Comparison of ENCODE assay signal across 24 mouse cellular contexts in the genomic region with DNA sequence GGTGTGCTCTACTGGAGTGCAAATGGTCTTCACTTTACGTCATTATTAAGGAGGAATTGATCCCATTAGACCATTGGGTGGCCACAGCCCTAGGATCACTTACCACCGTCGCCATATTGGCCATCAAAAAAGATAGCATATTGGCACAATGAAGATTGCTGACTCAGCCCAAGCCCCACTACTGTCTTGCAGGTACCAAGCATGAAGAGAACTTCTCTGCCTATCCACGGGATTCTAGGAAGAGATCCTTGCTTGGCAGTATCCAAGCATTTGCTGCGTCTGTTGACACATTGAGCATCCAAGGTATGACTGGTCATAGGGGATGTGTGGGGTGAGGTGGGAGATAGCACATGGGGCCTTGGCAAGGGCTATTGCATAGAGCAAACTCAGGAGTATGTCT. TPM values are rescaled to one million over a fixed set of nuclear protein-coding genes. Genes with fewer than 3 reads are reported as not detected.
DNase-seq lines count a peak whose midpoint lies in the region; TF ChIP-seq lines count a peak whose summit lies in the region.
"Had no signal": no experiment of that assay in that cellular context is flagged by ENCODE, and none has a peak within 500 bp of the region (broad histone marks: within the 10 kb centered on the region; RNA-seq: fewer than 3 reads in every experiment).

No protein-coding gene starts in this region.

- no peaks in the 10 kb centered on the region for H3K36me3 ChIP-seq in CH12.LX (replicated peaks in 1 of 2; ENCODE audit: control insufficient read depth in 1 of 2, insufficient read depth in 1 of 2, low read length in 1 of 2)
- peaks cover 0 to 5% of the 10 kb centered on the region in 2 experiments; a peak in 2 of 4 replicates for H3K36me3 ChIP-seq in MEL (ENCODE audit: control insufficient read depth in 1 of 2, insufficient read depth in 2 of 2, low read length in 2 of 2)
- H3K36me3 ChIP-seq: embryonic facial prominence, embryonic 10.5 days; embryonic facial prominence, embryonic 12.5 days; forebrain, embryonic 15.5 days; G1E had no signal

- DNase-seq in heart, adult 11 months, result peak; percentile 76
- DNase-seq in heart, postnatal 10 days, result no peak
- no peak for DNase-seq in CH12.LX (ENCODE audit: extremely low read depth)
- DNase-seq in MEL (ENCODE audit: low read depth, low spot score), result no peak
- DNase-seq in lung, postnatal 10 days, result no peak
- DNase-seq: adrenal gland, adult 2 months; adrenal gland, postnatal 10 days; adrenal gland, postnatal 25 days; B cell, adult 2 months; cerebellum, adult 11-12 months; cerebellum, adult 2 months; cerebellum, adult 9-10 months; cerebellum, postnatal 10 days; cerebellum, postnatal 25 days; forebrain, postnatal 0 days had no signal

- TF ChIP-seq EP300 in CH12.LX (IDR thresholded peaks at IDR 0.05; ENCODE audit: low read length) (no peak), MEL (IDR thresholded peaks at IDR 0.05; ENCODE audit: low read depth in 1 of 2, low read length in 2 of 2) (no peak)

- TF ChIP-seq RAD21 in CH12.LX (IDR thresholded peaks at IDR 0.05; ENCODE audit: low read depth, low read length) (no peak), MEL (IDR thresholded peaks at IDR 0.05; ENCODE audit: low read depth, low read length) (no peak)

- H3K4me3 ChIP-seq in CH12.LX (replicated peaks in 1 of 3; ENCODE audit: low read depth in 2 of 3, low read length in 2 of 3, poor library complexity in 1 of 3), result no peak overlapping the region
- no peak overlapping the region for H3K4me3 ChIP-seq in MEL (ENCODE audit: control insufficient read depth in 1 of 2, insufficient read depth in 1 of 2, low read depth in 2 of 2, low read length in 2 of 2)
- H3K4me3 ChIP-seq: embryonic facial prominence, embryonic 10.5 days; embryonic facial prominence, embryonic 12.5 days; forebrain, embryonic 13.5 days; forebrain, embryonic 15.5 days had no signal

- H3K27ac ChIP-seq in CH12.LX (ENCODE audit: insufficient read depth, low read depth), result no peak overlapping the region
- no peak overlapping the region for H3K27ac ChIP-seq in MEL (ENCODE audit: control insufficient read depth, low read depth, low read length)
- H3K27ac ChIP-seq: embryonic facial prominence, embryonic 10.5 days; embryonic facial prominence, embryonic 12.5 days; forebrain, embryonic 13.5 days; forebrain, embryonic 15.5 days had no signal

- H3K27me3 ChIP-seq in CH12.LX (replicated peaks) (no peaks in the 10 kb centered on the region), MEL (ENCODE audit: control insufficient read depth in 1 of 2, insufficient read depth in 2 of 2, low read length in 2 of 2) (peaks cover 6 to 14% of the 10 kb centered on the region in 2 experiments)
- H3K27me3 ChIP-seq: embryonic facial prominence, embryonic 12.5 days; forebrain, embryonic 13.5 days; forebrain, embryonic 15.5 days had no signal

- peaks cover 3 to 16% of the 10 kb centered on the region in 2 experiments; a peak in 2 of 4 replicates for H3K4me1 ChIP-seq in CH12.LX (ENCODE audit: control insufficient read depth in 1 of 2, insufficient read depth in 2 of 2)
- peaks cover 0 to 11% of the 10 kb centered on the region in 2 experiments; a peak in 2 of 4 replicates for H3K4me1 ChIP-seq in MEL (ENCODE audit: control insufficient read depth in 1 of 2, insufficient read depth in 2 of 2, low read length in 2 of 2)
- H3K4me1 ChIP-seq: embryonic facial prominence, embryonic 12.5 days had no signal

- H3K9me3 ChIP-seq in CH12.LX (replicated peaks; ENCODE audit: low read length) (no peaks in the 10 kb centered on the region), MEL (replicated peaks; ENCODE audit: insufficient read depth, low read length) (no peaks in the 10 kb centered on the region)
- H3K9me3 ChIP-seq: embryonic facial prominence, embryonic 10.5 days; embryonic facial prominence, embryonic 12.5 days; forebrain, embryonic 13.5 days; forebrain, embryonic 15.5 days; G1E had no signal

- intact Hi-C loops in heart, postnatal 10 days (cut with DNase I), result no loop called here

- dilution Hi-C loops in CH12.LX (cut with MboI; ENCODE audit: extremely low pct_ligation_motif_present, extremely low pct_unique_long_range_greater_than_20kb, low sequenced_read_pairs), result no loop called here

- H3K79me2 ChIP-seq in CH12.LX (replicated peaks; ENCODE audit: control insufficient read depth, extremely low read depth, insufficient read depth, poor library complexity, severe bottlenecking), result no peaks in the 10 kb centered on the region
- no peaks in the 10 kb centered on the region for H3K79me2 ChIP-seq in MEL (ENCODE audit: control insufficient read depth, insufficient read depth, low read length, poor library complexity)

- TF ChIP-seq POLR2A in CH12.LX (IDR thresholded peaks at IDR 0.05; ENCODE audit: low read depth, low read length) (no peak), MEL (IDR thresholded peaks at IDR 0.05; ENCODE audit: control insufficient read depth in 1 of 2, insufficient read depth in 1 of 2, low read depth in 1 of 2, low read length in 2 of 2, poor library complexity in 1 of 2) (no peak)

- in situ Hi-C loops in CH12.LX (cut with MboI; ENCODE audit: low pct_ligation_motif_present, low pct_unique_long_range_greater_than_20kb, low sequenced_read_pairs), result no loop called here

- no peak for TF ChIP-seq CTCF in CH12.LX (conservative IDR thresholded peaks at IDR 0.05 in 1 of 2, IDR thresholded peaks at IDR 0.05 in 1 of 2; ENCODE audit: low read depth in 2 of 2, low read length in 2 of 2)
- TF ChIP-seq CTCF in MEL (IDR thresholded peaks at IDR 0.05 in 2 of 3, conservative IDR thresholded peaks at IDR 0.05 in 1 of 3; ENCODE audit: control insufficient read depth in 1 of 3, insufficient read depth in 1 of 3, low read depth in 2 of 3, low read length in 3 of 3, poor library complexity in 1 of 3, severe bottlenecking in 1 of 3), result no peak

- H3K4me2 ChIP-seq in CH12.LX (ENCODE audit: insufficient read depth, low read depth, poor library complexity, severe bottlenecking), result no peak overlapping the region
- H3K4me2 ChIP-seq: embryonic facial prominence, embryonic 12.5 days; forebrain, embryonic 13.5 days; forebrain, embryonic 15.5 days had no signal

- H3K9ac ChIP-seq in CH12.LX (ENCODE audit: insufficient read depth, low read depth), result no peak overlapping the region
- no peak overlapping the region for H3K9ac ChIP-seq in MEL (ENCODE audit: control insufficient read depth, low read depth, low read length, poor library complexity, severe bottlenecking)
- H3K9ac ChIP-seq: embryonic facial prominence, embryonic 12.5 days; forebrain, embryonic 13.5 days; forebrain, embryonic 15.5 days; forebrain, postnatal 0 days had no signal

TF ChIP-seq in CH12.LX, 34 proteins besides CTCF, POLR2A, EP300 and RAD21:
- TF ChIP-seq MYC (IDR thresholded peaks at IDR 0.05; ENCODE audit: low read depth, low read length) (no peak), MAFK (IDR thresholded peaks at IDR 0.05; ENCODE audit: insufficient replicate concordance, low read length) (peak; percentile 65; the same call in 1 of the 2 replicates)

TF ChIP-seq in MEL, 35 proteins besides CTCF, POLR2A, EP300 and RAD21:
- TF ChIP-seq MAFK (IDR thresholded peaks at IDR 0.05; ENCODE audit: borderline replicate concordance, low read depth, low read length), result peak; percentile 71
- no peak for TF ChIP-seq MAX (IDR thresholded peaks at IDR 0.05; ENCODE audit: low read length)

RNA-seq across cellular contexts. Expression of a gene that starts 27.6 kb away (rescaled TPM):
- total RNA-seq in heart, postnatal 10 days (2021), result 1 to 10 TPM; 2.5 to 5.2 TPM
- 0.08 TPM in 1 of 2 replicates, not detected in the other for total RNA-seq in CH12.LX (2012; rRNA removed)
- 0.32 and 0.39 TPM in 2 replicates for total RNA-seq in CH12.LX (2014; rRNA removed)
- polyA plus RNA-seq in CH12.LX (2012; ENCODE audit: insufficient read length, low read depth), result 0.24 and 0.29 TPM in 2 replicates
- not detected in 2 replicates for total RNA-seq in MEL (2012; rRNA removed)
- polyA plus RNA-seq in MEL (2012; ENCODE audit: insufficient read depth in 1 of 2, insufficient read length in 2 of 2, low read depth in 1 of 2, low replicate concordance in 2 of 2, missing spikeins in 1 of 2), result under 1 TPM in 1 of 2 experiments, not detected in 1; 0.17 TPM
- polyA plus RNA-seq: CD4-positive, CD25-positive, alpha-beta regulatory T cell, adult 4 months had no signal

RNA-seq across cellular contexts. Expression of a gene that starts 51.1 kb away (rescaled TPM):
- not detected for total RNA-seq in heart, postnatal 10 days (2021)
- total RNA-seq in CH12.LX (2012; rRNA removed) (not detected in 2 replicates), CH12.LX (2014; rRNA removed) (not detected in 2 replicates), MEL (2012; rRNA removed) (not detected in 2 replicates)
- polyA plus RNA-seq in CH12.LX (2012; ENCODE audit: insufficient read length, low read depth) (not detected in 2 replicates), MEL (2012; ENCODE audit: insufficient read depth in 1 of 2, insufficient read length in 2 of 2, low read depth in 1 of 2, low replicate concordance in 2 of 2, missing spikeins in 1 of 2) (not detected)
- total RNA-seq: adrenal gland, adult 2 months; adrenal gland, postnatal 10 days; adrenal gland, postnatal 25 days; forebrain, postnatal 0 days had no signal
- polyA plus RNA-seq: adrenal gland, adult 2 months; CD4-positive, CD25-positive, alpha-beta regulatory T cell, adult 4 months; cerebellum, adult 2 months; cortical plate, adult 2 months; embryonic facial prominence, embryonic 10.5 days; embryonic facial prominence, embryonic 12.5 days; embryonic facial prominence, embryonic 14.5 days; forebrain, embryonic 11.5 days; forebrain, embryonic 13.5 days; forebrain, embryonic 15.5 days; forebrain, postnatal 0 days; G1E had no signal
